Mouse (Mus musculus) hematopoietic stem cell, adult 5-6 weeks (primary cell): ENCODE measurements around the gene Sipa1l3. TPM values are rescaled to one million over a fixed set of nuclear protein-coding genes. Genes with fewer than 3 reads are reported as not detected.
A peak's percentile ranks its signal among the peaks of the same experiment; 100 is the strongest.

Experiments
- ATAC-seq, 2 experiments: fragments of 125-278 bp in 1 of 2; replicated peaks in 1 of 2; 2 replicates each; pipeline ENCODE4 v1.8.0; 2016 to 2017; ENCODE audit warnings: inconsistent platforms in 2 of 2, mild to moderate bottlenecking in 2 of 2, moderate number of reproducible peaks in 2 of 2, low read depth in 1 of 2, moderate TSS enrichment in 1 of 2; ENCODE audit not compliant: low FRiP score in 2 of 2, poor library complexity in 2 of 2, severe bottlenecking in 2 of 2, insufficient read depth in 1 of 2, low TSS enrichment in 1 of 2
- total RNA-seq: library from RNA; stranded (forward); fragments of 172-1452, 232-1000 nt; gene quantifications from 2 replicates; pipeline ENCODE4 v1.2.3, GENCODE M21; 2017

Sipa1l3 gene
- total RNA-seq, 1 experiment from 2014 or later: 15.5 TPM

DNA sequence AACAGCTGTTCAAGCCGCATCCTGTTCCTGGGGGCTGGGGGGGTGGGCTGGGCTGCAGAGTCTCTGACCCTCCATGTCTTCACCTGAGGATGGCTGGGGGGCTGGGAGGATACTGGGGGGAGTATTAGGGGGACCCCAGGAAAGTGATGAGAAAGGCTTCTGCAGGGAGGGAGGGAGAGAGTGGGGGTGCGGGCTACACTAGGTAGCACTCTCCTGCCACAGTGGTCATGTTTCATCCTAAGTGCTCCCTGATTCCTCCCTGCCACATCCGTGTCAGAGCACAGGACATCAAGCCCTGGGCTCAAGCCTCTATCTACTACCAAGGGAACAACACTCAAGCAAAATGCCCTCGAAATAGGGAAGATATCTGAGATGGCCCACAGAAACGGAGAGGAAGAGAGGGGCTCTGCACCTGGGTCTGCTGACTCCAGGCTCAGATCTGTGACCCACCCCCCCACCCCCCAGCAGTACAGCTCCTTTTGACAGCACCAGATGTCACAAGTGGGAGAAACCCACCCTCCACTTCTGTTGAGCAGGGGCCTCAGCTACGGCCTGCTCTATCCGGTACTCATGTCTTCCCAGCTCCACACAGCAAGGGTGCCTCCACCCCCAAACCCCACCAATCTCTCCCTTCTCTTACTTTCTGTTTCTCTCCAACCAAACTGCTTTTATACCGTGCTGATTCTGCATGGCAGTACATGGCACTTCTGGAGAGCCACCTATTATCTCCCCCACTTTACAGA is 106.4 kb downstream of the Sipa1l3 start:
- ATAC-seq: no peak

DNA sequence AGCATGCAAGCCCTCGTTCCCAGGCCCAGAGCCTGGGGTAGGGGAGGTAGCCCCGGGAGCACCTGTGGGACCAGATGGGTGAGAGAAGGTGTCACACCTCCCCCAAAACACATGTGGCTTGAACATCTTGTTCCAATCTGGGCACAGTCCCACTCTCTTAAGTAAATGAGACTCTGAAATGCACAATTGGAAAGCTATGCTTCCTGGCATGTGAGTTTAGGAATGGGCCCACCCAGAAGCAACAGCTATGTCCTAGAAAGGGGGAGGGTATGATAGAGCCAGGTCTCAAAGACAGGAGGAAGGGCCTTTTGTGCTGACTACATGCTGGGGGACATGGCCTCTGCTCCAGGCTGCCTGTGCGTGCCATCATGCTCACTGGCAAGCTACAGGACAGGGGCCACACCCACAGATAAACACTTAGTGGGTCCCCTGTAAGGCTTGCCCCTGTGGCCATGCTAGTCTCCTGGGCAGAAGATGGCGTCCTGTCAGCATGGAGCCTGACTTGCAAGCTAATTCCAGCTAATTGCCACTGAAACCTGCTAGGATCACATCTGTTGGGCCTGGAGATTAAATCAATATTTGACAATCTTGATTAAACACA is 107.1 kb downstream of the Sipa1l3 start:
- ATAC-seq: no peak

DNA sequence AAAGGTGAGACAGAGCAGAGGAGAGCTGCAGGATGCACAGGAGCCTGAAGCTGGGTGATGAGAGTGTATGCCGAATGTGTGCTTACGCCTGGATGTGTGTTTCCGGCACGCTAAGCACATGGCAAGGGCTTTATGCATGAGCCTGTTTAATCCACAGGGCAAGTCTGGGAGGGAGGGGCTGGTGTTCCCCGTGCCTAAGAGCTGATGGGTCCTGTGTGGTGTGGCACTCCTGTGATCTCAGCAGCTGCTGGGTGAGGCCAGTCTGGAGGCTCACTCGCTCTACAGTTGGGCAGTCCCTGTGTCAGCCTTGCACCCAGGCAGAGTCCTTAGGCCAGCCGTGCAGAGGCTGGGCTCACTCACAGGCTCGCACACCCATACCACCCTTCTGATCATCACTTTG is 108.0 kb downstream of the Sipa1l3 start:
- ATAC-seq: no peak

DNA sequence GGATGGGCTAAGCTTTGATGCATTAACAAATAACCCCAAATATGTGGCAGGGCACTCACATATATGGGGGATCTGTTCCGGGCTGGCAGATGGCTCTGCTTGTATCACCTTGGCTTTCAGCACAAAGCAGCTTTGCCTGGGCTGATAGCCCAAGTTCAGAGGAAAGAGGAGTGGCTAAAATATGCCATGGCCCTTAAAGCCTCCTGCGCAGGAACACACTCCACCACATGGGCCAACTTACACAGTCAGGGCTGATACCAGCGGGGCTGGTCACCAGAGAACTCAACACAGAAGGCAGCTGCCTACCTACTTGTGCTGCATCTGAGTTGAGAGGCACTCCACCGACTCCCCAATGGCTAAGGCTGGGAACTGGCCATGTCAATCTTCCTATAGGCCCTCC is 111.6 kb downstream of the Sipa1l3 start:
- no peak for ATAC-seq

- ATAC-seq: no peak
Observed at GRCm38 (mm10) chr7:29404126-29404525, 114.3 kb downstream of the Sipa1l3 start.

DNA sequence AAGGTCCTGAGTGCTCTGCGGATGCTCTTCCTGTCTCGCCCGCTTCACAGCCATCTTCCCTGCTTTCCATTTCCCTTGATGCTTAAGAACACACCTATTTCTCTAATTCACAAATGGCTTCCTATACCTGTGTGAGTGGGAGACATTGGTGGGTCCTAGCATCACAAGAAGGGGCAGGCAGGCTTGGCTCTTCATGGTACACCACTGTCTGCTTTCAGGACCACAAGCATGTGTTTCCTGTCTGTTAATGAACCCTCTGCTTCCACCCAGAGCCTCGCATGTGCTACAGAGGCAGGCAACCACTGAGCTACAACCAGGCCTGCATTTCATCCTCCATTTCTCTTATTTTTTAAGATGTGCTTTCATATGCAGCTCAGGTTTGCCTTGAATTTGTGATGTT is 116.4 kb downstream of the Sipa1l3 start:
- 0 out of 4 replicates have a peak, but pooled peaks of 1 of the 2 experiments have one; percentile 53 for ATAC-seq

DNA sequence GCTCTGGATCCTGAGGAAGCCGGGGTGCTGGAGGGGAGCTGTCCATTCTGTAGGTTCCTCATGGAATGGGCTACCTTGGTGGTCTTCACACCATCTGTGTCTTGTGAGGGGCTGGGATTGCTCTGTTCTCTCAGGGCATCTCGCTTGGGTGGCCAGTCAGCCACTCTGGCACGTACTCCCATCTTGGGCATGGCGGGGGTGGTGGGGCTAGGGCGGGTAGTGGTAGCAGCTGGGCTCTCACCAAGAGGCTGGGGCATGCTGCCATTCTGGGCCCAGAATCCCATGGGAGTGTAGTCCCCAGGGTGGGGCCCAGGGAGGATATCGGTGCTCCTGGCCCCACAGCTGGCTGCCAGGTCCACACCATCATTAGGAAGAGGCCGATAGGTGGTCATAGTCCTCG is 118.0 kb downstream of the Sipa1l3 start:
- ATAC-seq: no peak

DNA sequence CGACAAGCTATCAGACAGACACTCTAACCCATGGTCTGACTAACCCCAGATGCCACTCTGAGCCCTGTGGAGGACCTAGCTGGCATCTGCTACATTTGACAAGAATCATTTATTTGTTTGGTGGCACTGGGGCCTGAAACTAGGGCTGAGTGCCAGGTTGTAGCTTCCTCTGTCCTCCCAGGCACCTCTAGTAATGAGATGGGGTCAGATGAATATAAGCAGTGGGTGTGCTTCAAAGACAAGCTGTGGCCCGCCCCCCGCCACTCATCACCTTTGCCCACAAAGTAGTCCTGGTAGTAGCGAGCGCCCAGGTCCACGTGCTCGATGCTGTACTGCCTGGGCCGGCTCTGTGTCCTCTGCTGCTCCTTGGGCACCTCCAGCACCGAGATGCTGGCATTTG is 119.4 kb downstream of the Sipa1l3 start:
- no peak for ATAC-seq

- no peak for ATAC-seq
Observed at GRCm38 (mm10) chr7:29397486-29397885, 121.0 kb downstream of the Sipa1l3 start.

DNA sequence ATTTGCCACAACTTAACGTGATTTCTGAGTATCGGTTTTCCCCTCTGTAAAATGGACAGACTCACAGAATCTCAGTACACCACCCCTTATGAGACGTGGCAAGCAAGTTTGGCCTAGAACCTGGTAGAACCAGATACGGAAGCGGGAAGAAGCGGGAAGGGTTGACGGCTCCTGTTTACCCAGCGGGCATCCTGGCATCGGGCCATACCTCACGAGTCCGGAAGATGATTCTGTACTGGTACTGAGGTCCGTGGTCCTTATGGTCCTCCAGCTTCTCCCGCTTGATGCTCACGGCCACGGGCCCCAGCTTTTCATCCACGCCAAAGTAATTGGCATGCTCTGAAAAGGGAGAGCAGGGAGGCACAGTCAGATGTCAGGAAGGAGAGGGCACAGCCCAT is 121.5 kb downstream of the Sipa1l3 start:
- no peak for ATAC-seq

DNA sequence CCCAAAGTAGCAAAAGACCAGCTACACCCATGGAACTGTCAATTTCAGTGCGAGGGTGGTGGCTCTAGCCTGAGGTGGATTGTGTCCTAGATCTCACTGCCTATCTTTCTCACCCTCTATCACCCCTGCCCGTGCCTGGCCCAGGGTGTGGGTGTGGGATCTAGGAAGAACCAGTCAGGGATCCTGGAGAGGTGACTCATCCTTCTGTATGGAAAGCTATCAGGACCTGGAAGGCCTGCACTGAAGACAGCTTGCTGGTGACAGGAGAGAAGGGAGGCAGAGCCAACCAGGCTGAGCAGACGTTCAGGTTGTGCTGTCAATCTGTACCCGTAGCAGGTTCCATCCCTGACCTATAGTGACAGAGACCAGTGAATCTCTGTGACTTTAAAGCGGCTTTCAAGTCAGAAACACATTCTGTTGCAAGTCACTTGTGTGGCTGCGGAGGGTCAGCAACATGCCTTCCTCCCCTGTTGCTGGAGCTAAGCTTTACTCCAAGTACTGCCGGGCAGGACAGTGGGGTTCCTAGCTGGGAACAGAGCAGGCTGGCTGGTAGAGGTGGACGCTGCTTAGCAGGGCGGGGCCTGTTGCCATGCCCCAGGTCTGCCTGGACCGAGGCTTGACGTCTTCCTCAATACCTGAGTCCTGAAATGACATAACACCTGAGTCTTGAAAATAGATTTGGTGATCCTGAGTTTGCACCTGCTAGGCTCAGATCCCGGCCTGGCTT is 122.1 kb downstream of the Sipa1l3 start:
- ATAC-seq: no peak

DNA sequence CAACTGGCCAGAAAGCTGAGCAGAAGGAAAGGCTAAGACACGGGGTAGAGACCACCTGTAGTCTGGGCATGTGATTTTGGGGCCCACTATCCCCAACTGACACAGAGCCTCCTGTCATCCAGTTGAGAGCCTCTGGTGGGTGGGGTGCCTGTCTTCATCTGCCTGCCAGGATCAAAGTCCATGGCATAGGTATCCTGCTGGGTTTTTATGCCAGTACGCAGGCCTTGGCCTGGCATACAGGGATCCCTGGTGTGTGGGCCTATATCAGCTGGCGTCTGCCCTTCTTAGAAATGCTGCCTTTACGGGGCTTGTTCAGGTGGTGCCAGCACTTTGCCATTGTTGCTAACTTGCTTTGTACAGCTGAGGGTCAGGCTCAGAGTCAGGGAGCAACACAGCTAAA is 123.3 kb downstream of the Sipa1l3 start:
- ATAC-seq: no peak

DNA sequence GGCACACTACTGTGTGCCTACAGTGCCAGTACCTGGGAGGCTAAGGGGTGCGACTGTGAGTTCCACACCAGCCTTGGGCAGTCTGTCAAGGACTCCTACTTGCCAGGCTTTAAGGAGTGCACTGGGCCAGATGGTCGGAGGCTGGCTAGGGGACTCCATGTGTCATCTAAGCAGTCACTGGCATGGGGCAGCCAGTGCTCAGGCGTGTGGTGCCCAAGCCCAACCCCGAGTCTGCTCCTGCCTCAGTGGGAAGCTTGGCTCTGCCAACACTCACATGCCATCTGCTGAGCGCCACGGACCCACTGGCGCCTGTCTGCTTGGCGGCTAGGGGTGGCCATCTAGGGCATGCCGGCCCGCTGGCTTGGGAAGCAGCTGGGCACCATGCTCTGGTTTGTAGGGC is 125.1 kb downstream of the Sipa1l3 start:
- 0 out of 4 replicates have a peak, but pooled peaks of 1 of the 2 experiments have one; percentile 20 for ATAC-seq

DNA sequence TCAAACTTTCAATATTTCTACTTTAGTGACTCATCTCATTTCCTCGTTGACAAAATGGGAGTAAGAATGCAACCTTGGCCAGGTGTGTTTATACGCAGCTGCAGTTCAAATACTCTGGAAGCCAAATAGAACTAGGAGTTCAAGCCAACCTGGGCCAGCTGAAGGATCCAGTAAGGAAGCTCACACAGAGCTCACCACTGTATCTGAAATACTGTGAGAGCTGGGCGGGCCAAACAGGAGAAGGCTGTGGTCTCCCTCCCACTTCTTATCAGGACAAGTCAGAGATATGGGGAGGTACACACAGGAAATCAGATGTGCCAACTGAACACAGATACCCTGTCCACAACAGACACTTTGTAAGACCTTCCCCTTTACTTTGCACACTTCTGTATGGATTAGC is 125.6 kb downstream of the Sipa1l3 start:
- ATAC-seq: peak in 1 of 2 experiments; percentile 28; a peak in 2 of 4 replicates

- no peak for ATAC-seq
Observed at GRCm38 (mm10) chr7:29391761-29392512, 126.5 kb downstream of the Sipa1l3 start.

- no peak for ATAC-seq
Observed at GRCm38 (mm10) chr7:29391112-29391760, 127.2 kb downstream of the Sipa1l3 start.

DNA sequence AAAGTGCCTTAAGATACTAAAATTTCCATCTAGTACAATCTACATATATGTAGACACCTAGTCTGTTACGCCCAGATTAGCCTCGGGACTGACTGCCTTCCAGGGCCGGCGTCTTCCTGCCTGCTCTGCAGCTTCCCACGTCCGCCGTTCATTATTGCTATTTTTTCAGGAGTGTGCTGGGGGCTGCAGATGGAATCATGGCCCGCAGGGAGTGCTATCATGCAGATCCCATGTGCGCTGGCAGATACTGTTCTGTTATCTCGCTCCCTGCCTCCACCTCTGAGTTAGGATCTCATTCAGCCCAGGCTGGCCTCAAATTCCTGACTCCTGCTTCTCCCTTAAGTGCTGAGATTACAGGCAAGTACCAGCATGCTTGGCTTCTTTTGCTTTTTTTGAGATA is 128.2 kb downstream of the Sipa1l3 start:
- ATAC-seq: no peak
